Mouse (Mus musculus) adipocyte (in vitro differentiated cells): ENCODE results near the gene Gm27027.

Experiments
- DNase-seq: peaks from one replicate; pipeline ENCODE4 v3.0.0-alpha.2; 2016; ENCODE audit warnings: low spot score

Gm27027 gene

GRCm38 (mm10) chr2:93996254-93996653 is at the start of gene Gm27027:
Gene Gm27027, minus strand, starts transcription at chr2:93996354.
- DNase-seq = no peak

GRCm38 (mm10) chr2:94045411-94046090 is 49.4 kb upstream of the Gm27027 start:
- DNase-seq = no peak

GRCm38 (mm10) chr2:94044174-94044573 is 48.0 kb upstream of the Gm27027 start:
- DNase-seq = no peak

GRCm38 (mm10) chr2:94043662-94044061 is 47.5 kb upstream of the Gm27027 start:
- DNase-seq = no peak

- no peak for DNase-seq
Observed at GRCm38 (mm10) chr2:94042461-94042860, 46.3 kb upstream of the Gm27027 start.

- DNase-seq = no peak
Observed at GRCm38 (mm10) chr2:94040391-94041125, 44.4 kb upstream of the Gm27027 start.

GRCm38 (mm10) chr2:94035428-94036331 is 39.5 kb upstream of the Gm27027 start:
- peak; percentile 72 for DNase-seq

- no peak for DNase-seq
Observed at GRCm38 (mm10) chr2:94030602-94031001, 34.4 kb upstream of the Gm27027 start.

- no peak for DNase-seq
Observed at GRCm38 (mm10) chr2:94024637-94025036, 28.5 kb upstream of the Gm27027 start.

GRCm38 (mm10) chr2:94010335-94011291 is 14.5 kb upstream of the Gm27027 start, which contains the start of gene Alkbh3:
Gene Alkbh3, minus strand, starts transcription at chr2:94010807.
- DNase-seq = peak; percentile 96

GRCm38 (mm10) chr2:94002331-94002730 is 6.2 kb upstream of the Gm27027 start:
- peak; percentile 84 for DNase-seq

GRCm38 (mm10) chr2:94001918-94002317 is 5.8 kb upstream of the Gm27027 start:
- no peak for DNase-seq

GRCm38 (mm10) chr2:94001411-94001810 is 5.3 kb upstream of the Gm27027 start:
- DNase-seq = no peak

GRCm38 (mm10) chr2:93992810-93993209 is 3.3 kb downstream of the Gm27027 start:
- DNase-seq = no peak

- no peak for DNase-seq
Observed at GRCm38 (mm10) chr2:93992259-93992658, 3.9 kb downstream of the Gm27027 start.

- no peak for DNase-seq
Observed at GRCm38 (mm10) chr2:93991336-93991735, 4.8 kb downstream of the Gm27027 start.

GRCm38 (mm10) chr2:93988440-93988839 is 7.7 kb downstream of the Gm27027 start:
- no peak for DNase-seq

- DNase-seq = peak; percentile 14
Observed at GRCm38 (mm10) chr2:93982457-93983235, 13.5 kb downstream of the Gm27027 start.

GRCm38 (mm10) chr2:93979249-93980120 is 16.7 kb downstream of the Gm27027 start:
- peak; percentile 4 for DNase-seq
